Mouse (Mus musculus): ENCODE data around the gene Ap1b1. TPM values are rescaled to one million over a fixed set of nuclear protein-coding genes. Genes with fewer than 3 reads are reported as not detected.

The Ap1b1 gene
- polyA plus RNA-seq, 1 experiment, result 140 TPM

DNA sequence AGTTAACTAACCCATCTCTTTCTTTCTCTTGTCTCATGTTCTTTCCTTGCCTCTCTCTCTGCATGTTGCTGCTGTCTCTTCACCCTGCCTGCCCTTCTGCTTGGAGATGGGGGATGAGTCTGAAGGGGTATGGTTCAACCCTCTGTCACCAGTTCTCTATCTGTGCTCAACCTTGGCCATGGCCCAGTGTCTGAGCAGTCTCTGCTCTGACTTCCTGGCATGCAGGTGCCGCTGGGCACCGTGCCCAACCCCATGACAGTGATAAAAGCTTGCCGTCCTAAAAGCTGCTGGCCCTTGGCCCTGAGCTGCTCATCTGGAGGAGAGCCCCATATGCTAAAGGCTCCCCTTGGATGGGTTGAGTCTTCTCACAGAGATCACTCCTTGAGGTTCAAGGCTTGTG, 46.5 kb downstream of the Ap1b1 start:
- DNase-seq, result no peak

DNA sequence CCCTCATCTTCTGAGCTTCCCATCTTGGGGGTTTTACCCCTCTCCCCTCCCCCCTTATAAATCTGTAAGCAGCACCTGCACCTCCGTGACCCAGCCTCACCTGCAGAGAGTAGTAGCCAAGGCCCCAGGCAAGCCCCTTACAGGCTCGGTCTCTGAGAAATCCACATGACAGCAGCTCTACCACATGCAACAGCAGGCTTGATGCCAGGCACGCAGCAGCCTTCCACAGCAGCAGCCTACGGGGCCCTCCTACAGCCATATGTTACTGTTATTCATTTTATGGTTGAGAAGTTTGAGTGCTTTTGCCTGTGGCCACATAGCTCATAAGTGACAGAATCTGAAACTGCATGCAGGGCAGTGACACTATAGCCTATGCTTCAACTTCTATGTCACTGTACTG, 48.8 kb downstream of the Ap1b1 start:
- Histone ChIP-seq H3K36me3 (ENCODE audit: control insufficient read depth, insufficient read depth, low read length) (peaks cover 51% of the 10 kb centered on the region), H3K4me3 (ENCODE audit: control insufficient read depth, insufficient read depth, low read length) (no peak overlapping the region)
- WGBS, result 95% methylated on average over 4 of the region's 4 CpGs

More for the DNA sequence above, 46.5 kb downstream of the Ap1b1 start:
- TF ChIP-seq POLR2A (IDR thresholded peaks at IDR 0.05; ENCODE audit: control insufficient read depth, extremely low read depth, insufficient read depth, low read length, poor library complexity) (no peak), CTCF (IDR thresholded peaks at IDR 0.05; ENCODE audit: borderline replicate concordance, control insufficient read depth, extremely low read depth, insufficient read depth, low read length, poor library complexity) (no peak)
- Histone ChIP-seq H3K36me3 (ENCODE audit: control insufficient read depth, insufficient read depth, low read length) (peaks cover 57% of the 10 kb centered on the region), H3K4me1 (replicated peaks; ENCODE audit: control insufficient read depth, insufficient read depth, low read length) (no peaks in the 10 kb centered on the region), H3K4me3 (ENCODE audit: control insufficient read depth, insufficient read depth, low read length) (no peak overlapping the region), H3K27ac (ENCODE audit: control insufficient read depth, insufficient read depth, low read length) (no peak overlapping the region), H3K27me3 (ENCODE audit: control insufficient read depth, insufficient read depth, low read length) (no peaks in the 10 kb centered on the region)
- 71% methylated on average over 3 of the region's 3 CpGs for WGBS

DNA sequence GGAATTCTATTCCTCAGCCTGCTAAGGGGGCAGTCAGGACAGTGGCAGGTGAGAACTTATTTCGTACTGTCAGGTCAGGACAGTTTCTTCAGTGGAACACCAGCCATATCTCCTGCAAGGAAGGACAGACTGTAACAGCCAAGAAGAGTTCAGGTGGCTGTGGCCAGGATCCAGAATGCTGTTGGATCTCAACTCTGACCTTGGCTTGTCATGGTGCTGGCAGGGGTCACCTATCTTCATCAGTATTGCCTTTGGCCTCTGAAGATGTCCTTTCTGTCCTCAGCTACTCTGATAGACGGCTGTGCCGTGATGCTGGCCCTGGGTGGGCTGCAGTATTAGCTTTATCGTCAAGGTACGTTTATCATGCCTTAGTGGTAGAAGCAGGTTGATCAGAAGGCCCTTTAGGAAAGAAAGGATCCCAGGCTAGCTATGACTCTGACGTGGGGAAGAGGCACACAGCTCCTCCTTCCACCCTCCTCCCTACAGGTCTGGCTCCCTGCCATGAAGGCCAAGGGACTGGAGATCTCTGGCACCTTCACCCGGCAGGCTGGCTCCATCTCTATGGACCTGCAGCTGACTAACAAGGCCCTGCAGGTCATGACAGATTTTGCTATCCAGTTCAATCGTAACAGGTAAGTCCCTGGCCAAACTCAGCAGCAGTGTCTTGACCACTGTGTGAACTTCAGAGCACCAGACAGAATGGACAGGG, 50.7 kb downstream of the Ap1b1 start:
- Histone ChIP-seq H3K4me1 (replicated peaks; ENCODE audit: control insufficient read depth, insufficient read depth, low read length) (no peaks in the 10 kb centered on the region), H3K4me3 (ENCODE audit: control insufficient read depth, insufficient read depth, low read length) (no peak overlapping the region), H3K27me3 (ENCODE audit: control insufficient read depth, insufficient read depth, low read length) (no peaks in the 10 kb centered on the region), H3K36me3 (ENCODE audit: control insufficient read depth, insufficient read depth, low read length) (peaks cover 49% of the 10 kb centered on the region), H3K27ac (ENCODE audit: control insufficient read depth, insufficient read depth, low read length) (no peak overlapping the region)
- WGBS, result 94% methylated on average over 8 of the region's 8 CpGs
- DNase-seq, result no peak
- TF ChIP-seq CTCF (IDR thresholded peaks at IDR 0.05; ENCODE audit: borderline replicate concordance, control insufficient read depth, extremely low read depth, insufficient read depth, low read length, poor library complexity), result no peak
- no peak for TF ChIP-seq POLR2A (IDR thresholded peaks at IDR 0.05; ENCODE audit: control insufficient read depth, extremely low read depth, insufficient read depth, low read length, poor library complexity)

More for the DNA sequence above, 48.8 kb downstream of the Ap1b1 start:
- no peak for DNase-seq
- H3K27ac ChIP-seq (ENCODE audit: control insufficient read depth, insufficient read depth, low read length), result no peak overlapping the region
- no peaks in the 10 kb centered on the region for H3K27me3 ChIP-seq (ENCODE audit: control insufficient read depth, insufficient read depth, low read length)
- no peaks in the 10 kb centered on the region for H3K4me1 ChIP-seq (replicated peaks; ENCODE audit: control insufficient read depth, insufficient read depth, low read length)
- TF ChIP-seq POLR2A (IDR thresholded peaks at IDR 0.05; ENCODE audit: control insufficient read depth, extremely low read depth, insufficient read depth, low read length, poor library complexity), result no peak
- no peak for TF ChIP-seq CTCF (IDR thresholded peaks at IDR 0.05; ENCODE audit: borderline replicate concordance, control insufficient read depth, extremely low read depth, insufficient read depth, low read length, poor library complexity)

DNA sequence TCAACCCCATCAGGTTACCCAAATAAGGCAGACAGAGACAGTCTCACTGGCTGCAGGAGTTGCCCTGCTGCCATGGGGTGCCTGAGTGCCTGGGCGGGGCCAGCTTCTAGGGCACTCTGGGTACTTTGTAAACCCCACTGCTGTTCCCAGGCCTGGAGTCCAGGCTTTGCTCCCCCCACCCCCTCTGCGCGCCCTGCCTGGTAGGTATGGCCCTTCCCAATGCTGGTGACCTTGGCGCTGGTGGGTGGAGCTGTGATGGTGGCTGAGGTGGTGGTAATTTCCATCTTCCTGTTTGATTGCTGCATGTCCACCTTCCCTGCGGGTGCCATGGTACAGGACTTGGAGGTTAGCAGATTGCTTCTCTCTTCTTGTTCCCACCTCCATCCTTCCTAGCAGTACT, 54.0 kb downstream of the Ap1b1 start:
- H3K4me1 ChIP-seq (replicated peaks; ENCODE audit: control insufficient read depth, insufficient read depth, low read length), result no peaks in the 10 kb centered on the region
- H3K27me3 ChIP-seq (ENCODE audit: control insufficient read depth, insufficient read depth, low read length), result no peaks in the 10 kb centered on the region
- H3K36me3 ChIP-seq (ENCODE audit: control insufficient read depth, insufficient read depth, low read length), result peaks cover 29% of the 10 kb centered on the region
- WGBS, result 98% methylated on average over 5 of the region's 5 CpGs
- TF ChIP-seq POLR2A (IDR thresholded peaks at IDR 0.05; ENCODE audit: control insufficient read depth, extremely low read depth, insufficient read depth, low read length, poor library complexity), result no peak
- TF ChIP-seq CTCF (IDR thresholded peaks at IDR 0.05; ENCODE audit: borderline replicate concordance, control insufficient read depth, extremely low read depth, insufficient read depth, low read length, poor library complexity), result no peak
- DNase-seq, result no peak
- no peak overlapping the region for H3K4me3 ChIP-seq (ENCODE audit: control insufficient read depth, insufficient read depth, low read length)
- no peak overlapping the region for H3K27ac ChIP-seq (ENCODE audit: control insufficient read depth, insufficient read depth, low read length)

DNA sequence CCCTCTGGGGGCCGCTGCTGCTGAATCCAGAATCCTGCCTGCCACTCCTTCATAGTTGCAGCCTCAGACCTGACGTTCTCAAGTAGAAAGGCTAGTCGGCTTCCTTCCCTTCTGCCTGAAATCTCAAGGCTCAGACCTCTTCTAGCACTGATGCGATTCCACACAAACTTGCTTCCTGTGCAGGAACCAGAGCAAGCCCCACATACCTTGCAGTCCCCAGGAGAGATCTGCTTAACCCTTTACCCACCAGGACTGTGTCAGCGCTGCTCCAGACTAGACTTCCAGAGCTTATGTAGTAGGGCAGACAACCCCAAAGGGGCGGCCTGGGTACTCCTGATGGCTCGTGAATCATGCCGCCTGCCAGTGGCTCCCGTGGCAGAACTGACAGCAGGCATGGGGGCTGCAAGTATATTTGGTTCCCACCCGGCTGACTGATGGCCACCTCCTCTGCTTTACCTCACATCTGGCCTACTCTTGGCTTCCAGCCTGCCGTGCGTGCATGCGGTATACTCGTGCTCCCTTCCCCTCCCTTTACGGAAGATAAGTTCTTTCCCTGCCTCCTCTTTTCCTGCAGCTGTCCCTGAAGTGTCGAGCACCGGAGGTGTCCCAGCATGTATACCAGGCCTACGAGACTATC, 54.6 kb downstream of the Ap1b1 start:
- H3K4me1 ChIP-seq (replicated peaks; ENCODE audit: control insufficient read depth, insufficient read depth, low read length), result no peaks in the 10 kb centered on the region
- no peak overlapping the region for H3K4me3 ChIP-seq (ENCODE audit: control insufficient read depth, insufficient read depth, low read length)
- TF ChIP-seq POLR2A (IDR thresholded peaks at IDR 0.05; ENCODE audit: control insufficient read depth, extremely low read depth, insufficient read depth, low read length, poor library complexity) (no peak), CTCF (IDR thresholded peaks at IDR 0.05; ENCODE audit: borderline replicate concordance, control insufficient read depth, extremely low read depth, insufficient read depth, low read length, poor library complexity) (no peak)
- no peak for DNase-seq
- H3K27me3 ChIP-seq (ENCODE audit: control insufficient read depth, insufficient read depth, low read length), result no peaks in the 10 kb centered on the region
- H3K36me3 ChIP-seq (ENCODE audit: control insufficient read depth, insufficient read depth, low read length), result peaks cover 25% of the 10 kb centered on the region
- 92% methylated on average over 18 of the region's 18 CpGs for WGBS
- no peak overlapping the region for H3K27ac ChIP-seq (ENCODE audit: control insufficient read depth, insufficient read depth, low read length)

DNA sequence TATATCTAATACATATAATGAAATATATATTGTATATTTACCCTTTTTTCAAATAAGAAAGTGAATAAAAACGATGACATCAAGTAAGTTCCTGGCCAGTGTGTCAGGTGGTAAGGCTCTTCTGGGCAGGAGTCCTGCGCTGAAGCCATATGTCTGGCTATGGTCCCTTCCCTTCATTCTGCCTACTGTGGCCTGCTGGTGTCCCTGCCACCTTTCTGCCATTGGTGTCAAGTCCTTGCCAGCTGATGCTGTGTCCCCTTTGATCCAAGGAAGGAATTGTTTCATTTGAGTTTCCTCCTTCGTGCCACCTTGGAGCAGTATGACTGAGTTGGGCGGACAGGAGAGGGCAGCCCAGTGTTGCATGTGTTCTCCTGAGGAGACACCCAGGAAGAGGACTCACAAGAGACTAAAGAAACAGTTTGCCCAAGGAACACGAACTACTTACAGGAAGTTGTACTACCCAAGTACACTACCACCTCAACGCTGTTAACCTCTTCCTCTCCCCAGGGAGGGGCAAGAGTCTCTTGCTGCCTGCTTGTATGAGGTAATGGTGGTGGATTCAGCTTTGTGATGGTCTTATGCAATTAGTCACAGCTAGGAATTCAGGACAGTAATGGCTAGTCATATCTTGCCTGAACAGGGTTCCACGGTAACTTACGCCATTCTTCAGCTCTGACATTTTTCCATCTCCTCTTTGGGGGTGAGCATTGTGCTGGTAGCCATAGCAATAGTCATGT, 56.2 kb downstream of the Ap1b1 start:
- H3K4me3 ChIP-seq (ENCODE audit: control insufficient read depth, insufficient read depth, low read length), result no peak overlapping the region
- TF ChIP-seq POLR2A (IDR thresholded peaks at IDR 0.05; ENCODE audit: control insufficient read depth, extremely low read depth, insufficient read depth, low read length, poor library complexity) (no peak), CTCF (IDR thresholded peaks at IDR 0.05; ENCODE audit: borderline replicate concordance, control insufficient read depth, extremely low read depth, insufficient read depth, low read length, poor library complexity) (no peak)
- H3K27me3 ChIP-seq (ENCODE audit: control insufficient read depth, insufficient read depth, low read length), result no peaks in the 10 kb centered on the region
- no peak for DNase-seq
- 72% methylated on average over 8 of the region's 8 CpGs for WGBS
- H3K4me1 ChIP-seq (replicated peaks; ENCODE audit: control insufficient read depth, insufficient read depth, low read length), result no peaks in the 10 kb centered on the region
- H3K36me3 ChIP-seq (ENCODE audit: control insufficient read depth, insufficient read depth, low read length), result peaks cover 13% of the 10 kb centered on the region
- no peak overlapping the region for H3K27ac ChIP-seq (ENCODE audit: control insufficient read depth, insufficient read depth, low read length)

Data from thymus, adult 2 months (tissue).